Mouse (Mus musculus) testis, adult 2 months (tissue): ENCODE results near the gene Dpt. TPM values are rescaled to one million over a fixed set of nuclear protein-coding genes. Genes with fewer than 3 reads are reported as not detected.

Experiments used
- H3K27ac ChIP-seq: fragments of 200-500 bp; 2 replicates; pipeline ENCODE4 v1.5.1; 2012; ENCODE audit warnings: low read depth, low read length; ENCODE audit not compliant: control insufficient read depth, insufficient read depth
- H3K27me3 ChIP-seq: fragments of 200-500 bp; 2 replicates; pipeline ENCODE4 v1.6.1; 2012; ENCODE audit warnings: mild to moderate bottlenecking, low read length, moderate library complexity; ENCODE audit not compliant: control insufficient read depth, insufficient read depth
- H3K36me3 ChIP-seq: fragments of 200-500 bp; 2 replicates; pipeline ENCODE4 v1.6.1; 2012; ENCODE audit warnings: mild to moderate bottlenecking, low read length; ENCODE audit not compliant: control insufficient read depth, insufficient read depth
- H3K4me1 ChIP-seq: fragments of 200-500 bp; 2 replicates; pipeline ENCODE4 v1.6.1; 2012; ENCODE audit warnings: low read length; ENCODE audit not compliant: control insufficient read depth, insufficient read depth
- H3K4me3 ChIP-seq: fragments of 200-500 bp; 2 replicates; pipeline ENCODE4 v1.5.1; 2012; ENCODE audit warnings: low read depth, mild to moderate bottlenecking, low read length, moderate library complexity, mixed read lengths; ENCODE audit not compliant: control insufficient read depth
- CTCF ChIP-seq: fragments of 200-500 bp; IDR thresholded peaks from 2 replicates; pipeline ENCODE4 v1.5.1; 2012; ENCODE audit warnings: low read depth, mild to moderate bottlenecking, inconsistent platforms, low read length, moderate library complexity; ENCODE audit not compliant: control insufficient read depth, insufficient read depth, insufficient replicate concordance
- POLR2A ChIP-seq: fragments of 200-500 bp; IDR thresholded peaks from 2 replicates; pipeline ENCODE4 v1.6.1; 2012; ENCODE audit warnings: low read depth, mild to moderate bottlenecking, inconsistent platforms, low read length, moderate library complexity; ENCODE audit not compliant: control insufficient read depth
- polyA plus RNA-seq: library from polyadenylated mRNA; depleted of rRNA; stranded (reverse); fragments of >200 nt; gene quantifications from 2 replicates; pipeline ENCODE4 v1.2.3, GENCODE M21; 2012; rRNA removed

Dpt gene
- polyA plus RNA-seq, 1 experiment: 1.5 TPM

GRCm38 (mm10) chr1:164859952-164860351 is 63.5 kb downstream of the Dpt start:
- H3K4me1 ChIP-seq: peaks cover 9% of the 10 kb centered on the region
- no peaks in the 10 kb centered on the region for H3K36me3 ChIP-seq
- H3K27ac ChIP-seq: no peak overlapping the region
- H3K4me3 ChIP-seq: peak overlapping the region; percentile 1; the same call in 1 of the 2 replicates
- no peaks in the 10 kb centered on the region for H3K27me3 ChIP-seq
- TF ChIP-seq CTCF (no peak), POLR2A (no peak)

GRCm38 (mm10) chr1:164860782-164861181 is 64.3 kb downstream of the Dpt start:
- H3K4me3 ChIP-seq: no peak overlapping the region
- no peak for TF ChIP-seq POLR2A
- no peak for TF ChIP-seq CTCF
- no peaks in the 10 kb centered on the region for H3K27me3 ChIP-seq
- no peak overlapping the region for H3K27ac ChIP-seq
- H3K4me1 ChIP-seq: peaks cover 9% of the 10 kb centered on the region
- no peaks in the 10 kb centered on the region for H3K36me3 ChIP-seq

DNA sequence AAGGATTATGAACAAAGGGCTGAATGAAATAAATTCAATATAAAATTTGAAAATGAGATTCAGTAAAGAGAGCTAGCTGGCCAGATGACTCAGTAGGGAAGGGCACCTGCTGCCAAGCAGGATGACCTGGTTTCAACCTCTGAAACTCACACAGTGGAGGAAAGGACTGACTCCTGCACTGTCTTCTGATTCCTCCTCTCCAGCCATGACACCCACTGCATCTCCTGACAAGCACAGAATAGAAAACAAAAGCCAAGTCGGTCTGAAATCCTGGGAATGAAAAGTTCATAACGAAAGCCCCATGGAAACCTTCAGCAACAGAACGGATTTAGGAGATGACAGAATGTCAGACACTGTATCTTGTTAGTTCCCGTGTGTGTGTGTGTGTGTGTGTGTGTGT is 65.1 kb downstream of the Dpt start:
- H3K27me3 ChIP-seq: no peaks in the 10 kb centered on the region
- no peak overlapping the region for H3K27ac ChIP-seq
- TF ChIP-seq CTCF: no peak
- no peak for TF ChIP-seq POLR2A
- H3K36me3 ChIP-seq: no peaks in the 10 kb centered on the region
- no peak overlapping the region for H3K4me3 ChIP-seq
- peaks cover 9% of the 10 kb centered on the region for H3K4me1 ChIP-seq

GRCm38 (mm10) chr1:164862946-164863883 is 66.8 kb downstream of the Dpt start:
- H3K27ac ChIP-seq: no peak overlapping the region
- no peaks in the 10 kb centered on the region for H3K36me3 ChIP-seq
- no peaks in the 10 kb centered on the region for H3K27me3 ChIP-seq
- no peak overlapping the region for H3K4me3 ChIP-seq
- TF ChIP-seq POLR2A (no peak), CTCF (no peak)
- H3K4me1 ChIP-seq: peaks cover 9% of the 10 kb centered on the region

DNA sequence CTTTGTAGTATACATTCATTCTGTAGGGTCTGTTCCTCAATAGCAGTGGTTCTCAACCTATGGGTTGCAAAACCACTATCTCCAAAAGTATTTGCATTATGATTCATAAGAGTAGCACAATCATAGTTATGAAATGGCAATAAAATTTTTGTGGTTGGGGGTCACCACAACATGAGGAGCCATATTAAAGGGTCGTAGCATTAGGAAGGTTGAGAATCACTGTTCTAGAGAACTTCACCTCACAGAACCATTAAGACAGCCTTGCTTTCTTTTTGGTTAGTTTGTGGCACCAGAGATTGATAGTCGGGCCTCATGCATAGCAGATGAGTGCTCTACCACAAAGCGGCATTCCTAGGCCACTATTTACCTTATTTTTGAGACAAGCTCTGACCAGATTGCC is 68.2 kb downstream of the Dpt start:
- H3K4me1 ChIP-seq: peaks cover 6% of the 10 kb centered on the region
- no peak overlapping the region for H3K27ac ChIP-seq
- no peak overlapping the region for H3K4me3 ChIP-seq
- no peaks in the 10 kb centered on the region for H3K27me3 ChIP-seq
- H3K36me3 ChIP-seq: no peaks in the 10 kb centered on the region
- TF ChIP-seq CTCF: no peak
- TF ChIP-seq POLR2A: no peak

DNA sequence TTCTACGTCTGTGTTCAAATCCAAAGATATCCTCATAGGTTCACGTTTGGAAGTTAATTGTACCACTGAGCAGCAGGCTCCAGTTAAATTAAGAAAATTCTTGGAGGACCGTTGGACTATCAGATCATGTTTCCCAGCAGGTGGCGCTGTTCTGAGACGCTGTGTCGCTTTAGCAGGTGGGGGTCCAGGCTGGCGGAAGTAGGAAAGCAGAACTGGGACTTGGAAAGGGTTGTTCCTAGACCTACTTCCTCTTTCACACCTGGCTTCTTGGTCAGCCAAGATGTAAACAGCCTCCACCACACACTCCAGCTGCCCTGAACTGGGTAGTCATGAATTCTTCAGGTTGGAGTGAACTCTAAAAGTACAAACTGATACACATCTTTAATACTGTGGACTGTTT is 74.2 kb downstream of the Dpt start:
- Histone ChIP-seq H3K36me3 (no peaks in the 10 kb centered on the region), H3K27me3 (no peaks in the 10 kb centered on the region), H3K4me3 (peak overlapping the region; percentile 69), H3K4me1 (no peaks in the 10 kb centered on the region; the same call in 1 of the 2 replicates), H3K27ac (no peak overlapping the region; the same call in 1 of the 2 replicates)
- TF ChIP-seq POLR2A: no peak
- peak; percentile 78; the same call in 1 of the 2 replicates for TF ChIP-seq CTCF

Other genes starting within 250 kb of the Dpt start
- 0.43 and 0.69 TPM in 2 replicates for gene Xcl1, start 138.9 kb downstream of the Dpt start, polyA plus RNA-seq